Mouse (Mus musculus) kidney, adult 18-20 months (tissue): ENCODE measurements around the gene Olfr1056.
"Not testable (repeated sequence)": the region's sequence is repeated elsewhere in the genome, so short reads cannot be mapped to it uniquely, and the experiment has no call there.

Source experiments
- DNase-seq: peaks from one replicate; pipeline ENCODE4 v3.0.0; 2021

The Olfr1056 gene

GRCm38 (mm10) chr2:86362369-86362768 lies at the start of gene Olfr1056:
TSS of gene Olfr1056 (minus strand) at chr2:86362469.
- no peak for DNase-seq

GRCm38 (mm10) chr2:86395114-86395513 lies 32.8 kb upstream of the Olfr1056 start:
- no peak for DNase-seq

- not testable (repeated sequence) for DNase-seq
These were observed 26.2 kb upstream of the Olfr1056 start, which contains the start of gene Olfr1058 for GRCm38 (mm10) chr2:86388461-86388860. TSS of gene Olfr1058 (minus strand) at chr2:86388561.

- no peak for DNase-seq
These were observed 16.0 kb upstream of the Olfr1056 start, which contains the start of gene Olfr1057 for GRCm38 (mm10) chr2:86378293-86378692. TSS of gene Olfr1057 (minus strand) at chr2:86378393.

- DNase-seq, result not testable (repeated sequence)
These were observed 4.1 kb upstream of the Olfr1056 start for GRCm38 (mm10) chr2:86366342-86366741.

GRCm38 (mm10) chr2:86351751-86352150 lies 10.5 kb downstream of the Olfr1056 start:
- DNase-seq, result not testable (repeated sequence)

- DNase-seq, result no peak
These were observed 12.1 kb downstream of the Olfr1056 start, which contains the start of gene Olfr1055 for GRCm38 (mm10) chr2:86350184-86350583. TSS of gene Olfr1055 (minus strand) at chr2:86350284.

GRCm38 (mm10) chr2:86335333-86335732 lies 26.9 kb downstream of the Olfr1056 start, which contains the start of gene Olfr1054:
TSS of gene Olfr1054 (minus strand) at chr2:86335433.
- no peak for DNase-seq

- no peak for DNase-seq
These were observed 47.1 kb downstream of the Olfr1056 start, which contains the start of gene Olfr1053 for GRCm38 (mm10) chr2:86315184-86315583. TSS of gene Olfr1053 (minus strand) at chr2:86315284.
